Mouse (Mus musculus): ENCODE data around the gene Smyd3. TPM values are rescaled to one million over a fixed set of nuclear protein-coding genes. Genes with fewer than 3 reads are reported as not detected.

Gene Smyd3
- polyA plus RNA-seq, 1 experiment from 2014 or later, result 30.6 TPM

DNA sequence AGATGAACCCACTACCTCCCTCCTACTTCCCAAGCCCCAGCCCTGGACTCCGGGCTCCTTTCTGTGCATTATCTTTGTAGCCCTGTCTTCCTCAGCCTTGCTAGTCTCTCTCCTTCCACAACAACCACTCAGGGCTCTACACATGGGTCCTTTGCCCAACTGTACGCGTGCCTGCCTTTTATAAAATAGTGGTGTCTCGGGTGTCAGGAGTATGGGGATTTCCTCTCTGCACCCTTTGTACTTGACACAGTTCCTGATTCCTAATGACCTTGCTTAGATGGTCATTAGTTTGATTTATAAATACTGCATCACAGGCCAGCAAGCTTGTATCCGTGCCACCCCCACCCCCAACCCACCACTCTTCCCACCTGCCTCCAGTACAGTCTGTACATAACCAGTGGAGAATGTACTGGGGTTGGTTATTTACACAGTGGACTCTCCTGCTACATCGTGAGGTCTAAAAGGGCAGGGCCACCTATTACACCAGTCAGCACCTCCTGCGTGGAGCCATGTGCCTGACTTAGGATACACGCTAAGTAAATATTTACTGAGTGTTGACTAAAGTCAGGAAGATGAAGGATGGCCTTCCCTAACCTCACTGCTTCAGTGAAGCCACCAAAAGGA is 281.5 kb downstream of the Smyd3 start:
- H3K9ac ChIP-seq (ENCODE audit: low read depth, low read length), result no peak overlapping the region
- H3K4me3 ChIP-seq (ENCODE audit: low read depth, low read length), result no peak overlapping the region
- WGBS, result 87% methylated on average over 8 of the region's 8 CpGs
- no peak for ATAC-seq
- no peak overlapping the region for H3K4me2 ChIP-seq (ENCODE audit: low read length)
- no peaks in the 10 kb centered on the region for H3K36me3 ChIP-seq (ENCODE audit: control insufficient read depth, insufficient read depth, low read length)
- H3K27me3 ChIP-seq (ENCODE audit: control insufficient read depth, insufficient read depth, low read depth, low read length), result no peaks in the 10 kb centered on the region
- H3K9me3 ChIP-seq (replicated peaks; ENCODE audit: control insufficient read depth, low read length, poor library complexity, severe bottlenecking), result no peaks in the 10 kb centered on the region
- peaks cover 5% of the 10 kb centered on the region for H3K4me1 ChIP-seq (ENCODE audit: control insufficient read depth, insufficient read depth, low read length)
- H3K27ac ChIP-seq (ENCODE audit: low read length), result no peak overlapping the region

DNA sequence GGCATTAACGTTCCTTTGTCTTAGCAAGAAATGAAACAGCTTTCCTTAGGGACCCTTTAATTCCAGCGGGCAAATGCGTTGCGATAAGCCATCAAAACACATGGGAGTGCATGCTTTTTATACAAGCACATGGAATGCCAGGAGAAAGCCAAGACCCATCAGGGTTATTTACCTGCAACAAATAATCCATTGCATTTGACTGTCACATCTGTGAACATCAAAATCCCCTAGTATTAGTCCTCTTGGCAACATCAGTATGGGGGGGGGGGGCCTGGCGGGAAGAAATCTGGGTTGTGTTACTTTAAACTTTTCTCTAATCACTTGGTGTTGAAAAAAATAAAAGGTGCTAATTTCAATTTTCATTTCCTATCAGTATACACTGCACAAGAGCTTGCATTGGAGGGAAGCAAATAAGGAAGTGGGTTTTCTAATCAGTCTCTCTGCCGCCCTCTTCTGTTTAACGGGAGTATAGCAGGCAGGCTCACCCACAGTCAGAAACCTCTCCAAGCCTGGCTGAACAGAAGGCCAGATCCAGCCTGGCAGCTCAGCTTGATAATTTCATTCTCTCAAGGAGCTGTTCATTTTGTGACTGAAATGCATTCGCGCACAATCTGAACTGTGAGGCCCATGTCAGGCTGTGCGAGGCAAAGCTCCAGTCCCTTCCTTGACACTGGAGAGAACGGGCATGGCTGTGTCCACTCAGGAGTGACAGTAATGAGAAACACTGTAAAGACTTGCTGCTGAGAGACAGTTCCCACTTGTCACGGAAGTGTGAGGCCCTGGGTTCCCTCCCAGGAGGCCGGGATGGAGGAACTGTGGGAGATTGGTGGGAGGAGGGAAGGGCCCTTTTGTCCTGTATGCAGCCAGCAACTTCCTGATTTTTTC is 285.8 kb downstream of the Smyd3 start:
- H3K9me3 ChIP-seq (replicated peaks; ENCODE audit: control insufficient read depth, low read length, poor library complexity, severe bottlenecking), result no peaks in the 10 kb centered on the region
- no peak overlapping the region for H3K9ac ChIP-seq (ENCODE audit: low read depth, low read length)
- peaks cover 7% of the 10 kb centered on the region for H3K4me1 ChIP-seq (ENCODE audit: control insufficient read depth, insufficient read depth, low read length)
- no peaks in the 10 kb centered on the region for H3K36me3 ChIP-seq (ENCODE audit: control insufficient read depth, insufficient read depth, low read length)
- peak overlapping the region; percentile 53 for H3K27ac ChIP-seq (ENCODE audit: low read length)
- WGBS, result 24% methylated on average over 13 of the region's 13 CpGs
- H3K4me2 ChIP-seq (ENCODE audit: low read length), result no peak overlapping the region
- no peaks in the 10 kb centered on the region for H3K27me3 ChIP-seq (ENCODE audit: control insufficient read depth, insufficient read depth, low read depth, low read length)
- no peak overlapping the region for H3K4me3 ChIP-seq (ENCODE audit: low read depth, low read length)
- peak; percentile 79 for ATAC-seq

DNA sequence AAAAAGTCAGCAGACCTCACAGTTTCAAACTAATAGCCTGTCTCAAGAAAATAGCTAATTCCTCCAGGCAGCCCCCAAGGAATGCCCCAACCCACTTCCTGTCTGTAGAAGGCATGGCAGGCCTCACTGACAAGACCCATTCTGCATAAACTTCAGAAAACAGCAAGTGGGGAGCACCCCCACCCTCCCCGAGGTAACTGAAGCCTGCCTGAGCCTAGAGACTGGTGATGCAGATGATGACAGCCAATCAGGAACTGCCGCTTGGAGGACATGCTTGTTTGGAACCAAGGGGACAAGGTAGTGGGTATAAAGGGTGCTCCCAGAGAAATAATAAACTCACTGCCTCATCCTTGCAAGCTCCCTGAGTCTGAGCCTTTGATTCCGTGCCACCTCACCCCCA is 288.3 kb downstream of the Smyd3 start:
- Histone ChIP-seq H3K36me3 (ENCODE audit: control insufficient read depth, insufficient read depth, low read length) (no peaks in the 10 kb centered on the region), H3K27me3 (ENCODE audit: control insufficient read depth, insufficient read depth, low read depth, low read length) (no peaks in the 10 kb centered on the region), H3K4me2 (ENCODE audit: low read length) (no peak overlapping the region), H3K27ac (ENCODE audit: low read length) (no peak overlapping the region), H3K4me1 (ENCODE audit: control insufficient read depth, insufficient read depth, low read length) (peaks cover 7% of the 10 kb centered on the region), H3K9ac (ENCODE audit: low read depth, low read length) (no peak overlapping the region), H3K9me3 (replicated peaks; ENCODE audit: control insufficient read depth, low read length, poor library complexity, severe bottlenecking) (no peaks in the 10 kb centered on the region), H3K4me3 (ENCODE audit: low read depth, low read length) (no peak overlapping the region)
- 70% methylated on average over 3 of the region's 3 CpGs for WGBS
- ATAC-seq, result no peak

DNA sequence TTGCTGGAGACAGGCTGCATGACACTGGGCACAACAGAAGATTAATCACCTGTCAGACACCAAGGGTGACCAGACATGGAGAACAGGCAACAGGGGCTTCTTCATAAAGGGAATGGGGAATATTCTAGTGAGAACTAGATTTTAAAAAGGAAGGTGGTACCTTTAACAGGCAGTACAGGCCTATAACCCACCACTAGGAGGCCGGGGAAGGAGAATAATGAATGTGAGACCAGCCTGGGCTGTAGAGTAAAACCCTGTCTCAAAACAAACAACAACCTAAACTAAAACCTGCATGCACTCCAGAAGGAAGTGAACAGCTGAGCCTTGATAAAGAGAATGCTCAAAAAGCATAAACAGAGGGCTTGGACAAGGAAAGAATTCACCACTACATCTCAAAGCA is 297.6 kb downstream of the Smyd3 start:
- Histone ChIP-seq H3K27me3 (ENCODE audit: control insufficient read depth, insufficient read depth, low read depth, low read length) (no peaks in the 10 kb centered on the region), H3K4me2 (ENCODE audit: low read length) (no peak overlapping the region), H3K4me1 (ENCODE audit: control insufficient read depth, insufficient read depth, low read length) (no peaks in the 10 kb centered on the region), H3K27ac (ENCODE audit: low read length) (no peak overlapping the region), H3K9me3 (replicated peaks; ENCODE audit: control insufficient read depth, low read length, poor library complexity, severe bottlenecking) (no peaks in the 10 kb centered on the region), H3K4me3 (ENCODE audit: low read depth, low read length) (no peak overlapping the region), H3K36me3 (ENCODE audit: control insufficient read depth, insufficient read depth, low read length) (no peaks in the 10 kb centered on the region), H3K9ac (ENCODE audit: low read depth, low read length) (no peak overlapping the region)
- WGBS, result 56% methylated on average over 1 of the region's 1 CpGs
- no peak for ATAC-seq

DNA sequence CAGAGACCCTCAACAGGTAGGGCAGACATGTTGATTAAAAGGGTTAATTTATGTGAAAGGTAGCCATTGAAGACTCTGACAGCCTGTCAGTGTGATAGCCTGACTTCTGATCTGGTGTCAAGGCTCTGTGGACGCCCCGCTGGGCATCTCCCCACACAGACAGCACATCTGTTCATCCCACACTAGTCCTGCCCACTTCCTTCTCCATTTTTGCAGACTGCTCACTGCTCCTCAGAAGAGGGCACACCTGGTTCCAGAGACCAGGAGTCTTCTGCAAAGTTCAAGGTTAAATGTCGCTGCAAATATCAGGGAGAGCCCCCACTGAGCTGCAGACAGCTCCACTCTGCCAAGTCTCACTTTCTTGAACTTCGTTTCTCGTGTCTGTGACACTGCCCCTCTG is 299.8 kb downstream of the Smyd3 start:
- Histone ChIP-seq H3K4me3 (ENCODE audit: low read depth, low read length) (no peak overlapping the region), H3K4me1 (ENCODE audit: control insufficient read depth, insufficient read depth, low read length) (no peaks in the 10 kb centered on the region), H3K4me2 (ENCODE audit: low read length) (no peak overlapping the region), H3K36me3 (ENCODE audit: control insufficient read depth, insufficient read depth, low read length) (no peaks in the 10 kb centered on the region), H3K9me3 (replicated peaks; ENCODE audit: control insufficient read depth, low read length, poor library complexity, severe bottlenecking) (no peaks in the 10 kb centered on the region), H3K27ac (ENCODE audit: low read length) (no peak overlapping the region), H3K9ac (ENCODE audit: low read depth, low read length) (no peak overlapping the region), H3K27me3 (ENCODE audit: control insufficient read depth, insufficient read depth, low read depth, low read length) (no peaks in the 10 kb centered on the region)
- WGBS, result 75% methylated on average over 5 of the region's 5 CpGs
- ATAC-seq, result no peak

DNA sequence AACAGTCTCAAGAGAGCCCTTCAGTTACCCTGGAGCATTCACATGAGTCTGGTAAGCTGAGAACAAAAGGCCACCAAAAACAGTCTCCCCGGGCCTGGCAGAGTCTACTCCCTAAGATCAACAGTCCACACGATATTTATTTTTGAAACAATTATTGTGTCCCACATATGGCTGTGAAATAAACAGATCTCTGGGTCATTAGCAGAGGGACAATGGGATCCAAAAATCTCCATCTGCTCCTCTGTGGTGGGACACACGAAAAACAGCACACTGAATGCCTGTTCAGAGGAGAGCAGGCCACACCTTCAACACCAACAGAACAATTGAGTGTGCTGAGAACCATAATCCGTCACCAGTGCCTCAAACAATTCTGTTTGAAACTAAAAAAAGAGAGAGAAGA is 300.8 kb downstream of the Smyd3 start:
- 22% methylated on average over 4 of the region's 4 CpGs for WGBS
- ATAC-seq, result no peak
- H3K4me3 ChIP-seq (ENCODE audit: low read depth, low read length), result no peak overlapping the region
- H3K27me3 ChIP-seq (ENCODE audit: control insufficient read depth, insufficient read depth, low read depth, low read length), result no peaks in the 10 kb centered on the region
- no peaks in the 10 kb centered on the region for H3K9me3 ChIP-seq (replicated peaks; ENCODE audit: control insufficient read depth, low read length, poor library complexity, severe bottlenecking)
- no peak overlapping the region for H3K27ac ChIP-seq (ENCODE audit: low read length)
- H3K36me3 ChIP-seq (ENCODE audit: control insufficient read depth, insufficient read depth, low read length), result no peaks in the 10 kb centered on the region
- H3K4me2 ChIP-seq (ENCODE audit: low read length), result no peak overlapping the region
- no peaks in the 10 kb centered on the region; the same call in 1 of the 2 replicates for H3K4me1 ChIP-seq (ENCODE audit: control insufficient read depth, insufficient read depth, low read length)
- H3K9ac ChIP-seq (ENCODE audit: low read depth, low read length), result no peak overlapping the region

DNA sequence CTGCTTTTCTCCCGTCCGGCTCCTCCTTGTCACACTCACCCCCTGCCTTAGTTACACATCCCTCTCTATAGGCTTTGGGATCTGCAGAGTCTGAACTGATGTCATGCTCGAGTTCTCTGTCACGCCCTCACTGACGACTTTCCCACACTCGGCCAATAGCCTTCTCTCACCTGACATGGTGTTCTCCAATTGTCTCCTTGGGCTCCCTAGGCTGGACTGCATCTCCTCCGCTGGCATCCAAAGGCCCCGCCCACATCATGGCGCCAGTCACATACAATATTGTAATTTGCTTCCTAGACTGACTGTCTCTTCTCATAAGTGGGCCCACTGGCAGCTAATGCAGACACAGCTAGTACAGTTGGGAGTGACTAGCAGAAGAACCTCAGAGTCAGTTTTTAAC is 304.5 kb downstream of the Smyd3 start:
- no peak overlapping the region for H3K4me2 ChIP-seq (ENCODE audit: low read length)
- H3K27me3 ChIP-seq (ENCODE audit: control insufficient read depth, insufficient read depth, low read depth, low read length), result no peaks in the 10 kb centered on the region
- no peak overlapping the region for H3K27ac ChIP-seq (ENCODE audit: low read length)
- WGBS, result 79% methylated on average over 9 of the region's 9 CpGs
- no peak overlapping the region for H3K9ac ChIP-seq (ENCODE audit: low read depth, low read length)
- H3K4me3 ChIP-seq (ENCODE audit: low read depth, low read length), result no peak overlapping the region
- H3K9me3 ChIP-seq (replicated peaks; ENCODE audit: control insufficient read depth, low read length, poor library complexity, severe bottlenecking), result no peaks in the 10 kb centered on the region
- H3K36me3 ChIP-seq (ENCODE audit: control insufficient read depth, insufficient read depth, low read length), result no peaks in the 10 kb centered on the region
- H3K4me1 ChIP-seq (ENCODE audit: control insufficient read depth, insufficient read depth, low read length), result peaks cover 2% of the 10 kb centered on the region; the same call in 1 of the 2 replicates
- ATAC-seq, result no peak

DNA sequence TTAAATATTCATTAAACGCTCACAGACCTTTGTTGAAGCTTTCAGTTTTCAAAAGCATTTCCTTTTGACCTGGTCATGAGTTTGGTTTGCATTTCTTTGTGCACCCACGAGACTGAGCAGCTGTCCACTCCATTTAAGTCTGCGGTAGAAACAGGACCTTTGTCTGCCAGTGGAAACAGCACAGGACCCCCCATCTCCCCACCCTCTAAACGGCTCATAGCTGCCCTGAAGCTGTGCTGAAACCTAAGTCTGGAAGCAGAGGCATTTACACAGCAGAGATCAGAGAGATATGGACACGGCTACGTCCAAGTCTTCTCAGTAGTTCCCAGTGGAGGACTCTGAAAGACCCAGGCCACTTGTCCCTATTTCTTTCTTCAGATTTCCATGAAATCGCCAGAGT is 305.5 kb downstream of the Smyd3 start:
- ATAC-seq, result no peak
- 39% methylated on average over 7 of the region's 7 CpGs for WGBS
- peaks cover 6% of the 10 kb centered on the region; the same call in 1 of the 2 replicates for H3K4me1 ChIP-seq (ENCODE audit: control insufficient read depth, insufficient read depth, low read length)
- H3K27ac ChIP-seq (ENCODE audit: low read length), result no peak overlapping the region
- no peak overlapping the region for H3K4me3 ChIP-seq (ENCODE audit: low read depth, low read length)
- H3K27me3 ChIP-seq (ENCODE audit: control insufficient read depth, insufficient read depth, low read depth, low read length), result no peaks in the 10 kb centered on the region
- H3K36me3 ChIP-seq (ENCODE audit: control insufficient read depth, insufficient read depth, low read length), result no peaks in the 10 kb centered on the region
- H3K9me3 ChIP-seq (replicated peaks; ENCODE audit: control insufficient read depth, low read length, poor library complexity, severe bottlenecking), result no peaks in the 10 kb centered on the region
- no peak overlapping the region for H3K9ac ChIP-seq (ENCODE audit: low read depth, low read length)
- no peak overlapping the region for H3K4me2 ChIP-seq (ENCODE audit: low read length)

DNA sequence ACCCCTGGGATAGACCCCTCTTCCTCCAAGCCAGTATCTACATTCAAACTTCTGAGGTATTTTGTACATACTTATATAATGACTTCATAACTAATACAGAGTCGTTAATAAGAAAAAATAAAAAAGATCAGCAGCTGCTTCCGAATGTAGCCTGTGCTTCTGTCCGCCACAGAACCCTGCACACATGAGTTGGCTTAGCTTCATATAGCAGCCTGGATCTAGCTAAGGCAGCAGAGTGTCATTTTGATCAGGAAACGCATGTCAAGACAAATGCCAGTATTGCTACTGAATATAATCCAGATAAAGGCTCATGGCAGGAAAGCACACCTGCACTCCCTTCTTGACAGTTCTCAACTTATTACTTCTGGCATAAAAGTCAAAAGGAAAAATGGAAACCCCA is 306.5 kb downstream of the Smyd3 start:
- no peak for ATAC-seq
- WGBS, result 85% methylated on average over 4 of the region's 4 CpGs

More for the DNA sequence above, 306.5 kb downstream of the Smyd3 start:
- no peaks in the 10 kb centered on the region for H3K9me3 ChIP-seq (replicated peaks; ENCODE audit: control insufficient read depth, low read length, poor library complexity, severe bottlenecking)
- H3K27me3 ChIP-seq (ENCODE audit: control insufficient read depth, insufficient read depth, low read depth, low read length), result no peaks in the 10 kb centered on the region
- H3K27ac ChIP-seq (ENCODE audit: low read length), result no peak overlapping the region
- H3K4me1 ChIP-seq (ENCODE audit: control insufficient read depth, insufficient read depth, low read length), result peaks cover 8% of the 10 kb centered on the region
- H3K4me2 ChIP-seq (ENCODE audit: low read length), result no peak overlapping the region
- H3K36me3 ChIP-seq (ENCODE audit: control insufficient read depth, insufficient read depth, low read length), result no peaks in the 10 kb centered on the region
- no peak overlapping the region for H3K4me3 ChIP-seq (ENCODE audit: low read depth, low read length)
- H3K9ac ChIP-seq (ENCODE audit: low read depth, low read length), result no peak overlapping the region

Measured in midbrain, embryonic 16.5 days (tissue).